Mouse (Mus musculus): ENCODE measurements at regions not wholly inside any gene's neighbourhood (a gene's known extent, or its start where the extent isn't known, plus 50 kb on each side); places are given as distances from the start of the nearest gene placed in this dataset.

DNA sequence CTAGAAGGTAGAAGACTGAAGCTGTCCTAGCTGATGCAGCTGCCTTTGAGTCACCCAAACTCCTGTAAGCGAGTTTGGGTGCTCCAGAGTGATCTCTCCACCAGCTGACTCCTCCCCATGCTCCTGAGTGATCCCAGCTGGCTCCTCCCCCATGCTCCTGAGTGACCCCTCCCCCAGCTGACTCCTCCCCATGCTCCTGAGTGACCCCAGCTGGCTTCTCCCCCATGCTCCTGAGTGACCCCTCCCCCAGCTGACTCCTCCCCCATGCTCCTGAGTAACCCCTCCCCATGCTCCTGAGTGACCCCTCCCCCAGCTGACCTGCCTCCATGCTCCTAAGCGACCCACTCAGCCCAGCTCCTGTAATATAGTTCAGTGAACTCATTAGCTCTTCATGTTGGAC, 123.7 kb downstream of the Tfap2c start:
- ATAC-seq (no peak), DNase-seq (ENCODE audit: low spot score) (no peak)
- H3K9ac ChIP-seq (ENCODE audit: low read length) = no peak overlapping the region
- H3K9me3 ChIP-seq (replicated peaks; ENCODE audit: control insufficient read depth, low read length) = no peaks in the 10 kb centered on the region
- no peaks in the 10 kb centered on the region for H3K36me3 ChIP-seq (ENCODE audit: control insufficient read depth, insufficient read depth, low read length)
- H3K27ac ChIP-seq (ENCODE audit: low read depth, low read length) = no peak overlapping the region
- no peaks in the 10 kb centered on the region for H3K4me1 ChIP-seq (ENCODE audit: control insufficient read depth, insufficient read depth, low read length)
- no peak overlapping the region for H3K4me2 ChIP-seq (ENCODE audit: low read length)
- no peaks in the 10 kb centered on the region for H3K27me3 ChIP-seq (replicated peaks; ENCODE audit: control insufficient read depth, insufficient read depth, low read length)
- H3K4me3 ChIP-seq (ENCODE audit: low read depth, low read length) = no peak overlapping the region
- 16% methylated on average over 2 of the region's 2 CpGs for WGBS

DNA sequence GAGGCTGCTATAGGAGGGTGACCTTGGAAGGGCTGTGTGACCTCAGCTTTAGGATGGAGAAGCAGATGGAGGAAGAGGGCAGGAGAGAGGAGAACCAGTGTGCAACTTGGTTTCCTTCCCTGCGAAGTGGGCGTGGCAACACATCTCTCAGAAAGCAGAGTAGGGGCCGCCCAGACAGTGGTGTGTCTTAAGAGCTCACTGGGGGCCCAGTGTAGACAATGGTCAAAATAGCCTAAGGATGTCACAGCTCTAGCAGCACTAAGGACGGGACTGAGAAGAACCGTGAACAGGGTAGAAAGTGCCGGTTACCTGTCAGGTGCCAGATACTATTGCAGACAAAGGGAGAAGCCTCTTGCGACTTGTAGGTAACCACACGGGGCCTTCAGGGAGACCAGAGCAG, 125.2 kb downstream of the Tfap2c start:
- Histone ChIP-seq H3K9me3 (replicated peaks; ENCODE audit: control insufficient read depth, low read length) (no peaks in the 10 kb centered on the region), H3K27me3 (replicated peaks; ENCODE audit: control insufficient read depth, insufficient read depth, low read length) (no peaks in the 10 kb centered on the region), H3K4me1 (ENCODE audit: control insufficient read depth, insufficient read depth, low read length) (no peaks in the 10 kb centered on the region), H3K4me3 (ENCODE audit: low read depth, low read length) (no peak overlapping the region), H3K4me2 (ENCODE audit: low read length) (no peak overlapping the region), H3K9ac (ENCODE audit: low read length) (no peak overlapping the region), H3K27ac (ENCODE audit: low read depth, low read length) (no peak overlapping the region), H3K36me3 (ENCODE audit: control insufficient read depth, insufficient read depth, low read length) (no peaks in the 10 kb centered on the region)
- 80% methylated on average over 8 of the region's 8 CpGs for WGBS
- DNase-seq (ENCODE audit: low spot score) (no peak), ATAC-seq (no peak)

DNA sequence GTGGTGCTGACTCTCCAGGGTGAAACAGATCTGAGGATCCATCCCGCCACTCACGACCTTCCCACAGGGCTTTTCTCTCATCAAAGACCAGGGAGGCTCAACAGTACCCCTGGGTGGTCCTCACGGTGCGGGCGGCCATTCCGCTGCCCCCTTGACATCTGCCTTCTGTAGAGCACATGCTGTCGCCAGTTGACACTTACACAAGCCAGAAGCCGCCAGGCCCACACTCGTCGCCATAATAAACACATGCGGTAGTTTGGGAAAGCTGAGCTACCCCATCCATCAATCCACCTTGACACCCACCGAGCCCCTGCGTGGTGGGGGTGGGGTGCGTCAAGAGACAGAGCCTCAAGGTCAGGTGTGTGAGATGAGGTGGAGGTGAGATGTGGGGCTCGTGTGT, 125.7 kb downstream of the Tfap2c start:
- Histone ChIP-seq H3K27me3 (replicated peaks; ENCODE audit: control insufficient read depth, insufficient read depth, low read length) (no peaks in the 10 kb centered on the region), H3K4me3 (ENCODE audit: low read depth, low read length) (no peak overlapping the region), H3K9ac (ENCODE audit: low read length) (no peak overlapping the region), H3K4me1 (ENCODE audit: control insufficient read depth, insufficient read depth, low read length) (no peaks in the 10 kb centered on the region), H3K27ac (ENCODE audit: low read depth, low read length) (no peak overlapping the region), H3K4me2 (ENCODE audit: low read length) (no peak overlapping the region), H3K9me3 (replicated peaks; ENCODE audit: control insufficient read depth, low read length) (no peaks in the 10 kb centered on the region), H3K36me3 (ENCODE audit: control insufficient read depth, insufficient read depth, low read length) (no peaks in the 10 kb centered on the region)
- DNase-seq (ENCODE audit: low spot score) = no peak
- ATAC-seq = no peak
- 82% methylated on average over 15 of the region's 15 CpGs for WGBS

DNA sequence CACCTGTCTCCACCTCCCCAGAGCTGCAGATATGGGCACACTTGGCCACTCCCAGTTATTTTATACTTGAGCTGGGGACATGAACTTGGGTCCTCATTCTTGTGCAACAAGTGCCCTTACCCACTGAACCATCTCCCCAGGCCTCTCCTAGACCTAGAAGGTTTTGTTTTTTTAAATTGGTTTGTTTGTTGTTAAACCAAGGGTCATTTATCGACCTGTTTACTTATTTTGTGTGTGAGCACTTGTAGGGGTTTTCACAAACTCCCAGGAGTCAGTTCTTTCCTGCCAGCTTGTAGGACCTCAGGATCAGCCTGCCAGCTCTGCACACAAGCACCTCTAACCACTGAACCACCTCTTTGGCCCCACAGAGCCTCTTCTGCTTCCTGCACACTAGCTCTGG, 140.8 kb downstream of the Tfap2c start:
- H3K27ac ChIP-seq (ENCODE audit: low read depth, low read length) = no peak overlapping the region
- no peaks in the 10 kb centered on the region for H3K36me3 ChIP-seq (ENCODE audit: control insufficient read depth, insufficient read depth, low read length)
- 94% methylated on average over 1 of the region's 1 CpGs for WGBS
- H3K4me3 ChIP-seq (ENCODE audit: low read depth, low read length) = no peak overlapping the region
- no peaks in the 10 kb centered on the region for H3K9me3 ChIP-seq (replicated peaks; ENCODE audit: control insufficient read depth, low read length)
- no peaks in the 10 kb centered on the region for H3K27me3 ChIP-seq (replicated peaks; ENCODE audit: control insufficient read depth, insufficient read depth, low read length)
- H3K4me1 ChIP-seq (ENCODE audit: control insufficient read depth, insufficient read depth, low read length) = no peaks in the 10 kb centered on the region
- H3K4me2 ChIP-seq (ENCODE audit: low read length) = no peak overlapping the region
- no peak for DNase-seq (ENCODE audit: low spot score)
- H3K9ac ChIP-seq (ENCODE audit: low read length) = no peak overlapping the region
- ATAC-seq = no peak

DNA sequence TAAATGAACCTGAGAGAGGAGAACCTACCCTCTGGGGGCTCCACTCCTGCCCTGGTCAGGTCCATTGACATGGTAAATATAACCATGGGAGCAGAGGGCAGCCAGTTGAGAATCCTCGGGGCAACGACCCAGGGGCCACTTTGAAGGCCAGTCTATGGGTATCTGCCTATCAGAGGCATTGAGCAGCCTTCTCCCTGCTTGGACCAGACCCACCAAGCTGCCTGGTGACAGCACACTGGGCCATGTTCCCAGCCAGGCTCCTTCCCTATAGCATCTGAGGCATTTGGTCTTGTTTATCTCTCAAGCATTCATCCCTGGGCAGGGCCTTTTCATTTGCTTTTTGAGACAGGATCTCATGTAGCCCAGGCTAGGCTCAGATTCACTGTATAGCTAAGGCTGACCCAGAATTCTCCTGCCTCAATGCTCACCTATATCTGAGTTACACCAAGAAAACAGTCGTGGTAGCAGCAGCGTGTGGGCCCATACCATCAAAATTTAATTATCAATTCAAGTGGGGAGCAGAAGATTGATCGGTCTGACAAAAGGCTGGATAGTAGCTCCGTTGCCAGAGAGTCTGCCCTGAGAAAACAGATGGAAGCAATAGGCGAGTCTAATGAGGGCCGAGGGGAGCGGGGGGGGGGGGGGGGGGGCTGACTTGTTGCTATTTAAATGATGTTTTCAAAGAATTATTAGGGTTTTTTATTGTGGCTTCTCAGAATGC, 141.7 kb downstream of the Tfap2c start:
- Histone ChIP-seq H3K4me3 (ENCODE audit: low read depth, low read length) (no peak overlapping the region), H3K9me3 (replicated peaks; ENCODE audit: control insufficient read depth, low read length) (no peaks in the 10 kb centered on the region), H3K4me1 (ENCODE audit: control insufficient read depth, insufficient read depth, low read length) (no peaks in the 10 kb centered on the region), H3K9ac (ENCODE audit: low read length) (no peak overlapping the region), H3K4me2 (ENCODE audit: low read length) (no peak overlapping the region), H3K27me3 (replicated peaks; ENCODE audit: control insufficient read depth, insufficient read depth, low read length) (no peaks in the 10 kb centered on the region), H3K27ac (ENCODE audit: low read depth, low read length) (no peak overlapping the region), H3K36me3 (ENCODE audit: control insufficient read depth, insufficient read depth, low read length) (no peaks in the 10 kb centered on the region)
- 40% methylated on average over 9 of the region's 9 CpGs for WGBS
- peak; percentile 66 for ATAC-seq
- DNase-seq (ENCODE audit: low spot score) = peak; percentile 51

DNA sequence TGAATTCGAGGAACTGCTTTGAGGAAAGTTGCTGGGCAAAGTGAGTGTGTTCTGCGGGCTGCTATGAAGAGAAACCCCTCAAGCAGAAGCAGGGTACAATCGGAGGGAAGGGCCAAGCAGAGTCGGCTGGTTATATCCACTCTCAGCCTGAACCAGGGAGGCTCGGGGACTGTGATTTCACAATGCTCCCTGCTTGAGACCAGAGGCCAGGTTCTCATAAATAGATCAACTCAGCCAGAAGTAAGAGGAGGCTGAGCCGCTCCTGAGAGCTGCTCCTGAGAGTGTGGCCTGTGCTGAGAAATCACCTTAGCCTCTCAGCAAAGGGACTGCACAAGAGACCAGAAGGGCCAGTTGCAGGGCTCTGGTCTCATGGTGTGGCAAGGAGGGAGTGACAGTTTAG, 149.6 kb downstream of the Tfap2c start:
- Histone ChIP-seq H3K4me3 (ENCODE audit: low read depth, low read length) (no peak overlapping the region), H3K27me3 (replicated peaks; ENCODE audit: control insufficient read depth, insufficient read depth, low read length) (no peaks in the 10 kb centered on the region), H3K9ac (ENCODE audit: low read length) (no peak overlapping the region), H3K9me3 (replicated peaks; ENCODE audit: control insufficient read depth, low read length) (no peaks in the 10 kb centered on the region), H3K4me1 (ENCODE audit: control insufficient read depth, insufficient read depth, low read length) (no peaks in the 10 kb centered on the region), H3K36me3 (ENCODE audit: control insufficient read depth, insufficient read depth, low read length) (no peaks in the 10 kb centered on the region), H3K27ac (ENCODE audit: low read depth, low read length) (no peak overlapping the region), H3K4me2 (ENCODE audit: low read length) (no peak overlapping the region)
- 7% methylated on average over 6 of the region's 6 CpGs for WGBS
- DNase-seq (ENCODE audit: low spot score) (peak; percentile 35), ATAC-seq (peak; percentile 62; the same call in 1 of the 2 replicates)

DNA sequence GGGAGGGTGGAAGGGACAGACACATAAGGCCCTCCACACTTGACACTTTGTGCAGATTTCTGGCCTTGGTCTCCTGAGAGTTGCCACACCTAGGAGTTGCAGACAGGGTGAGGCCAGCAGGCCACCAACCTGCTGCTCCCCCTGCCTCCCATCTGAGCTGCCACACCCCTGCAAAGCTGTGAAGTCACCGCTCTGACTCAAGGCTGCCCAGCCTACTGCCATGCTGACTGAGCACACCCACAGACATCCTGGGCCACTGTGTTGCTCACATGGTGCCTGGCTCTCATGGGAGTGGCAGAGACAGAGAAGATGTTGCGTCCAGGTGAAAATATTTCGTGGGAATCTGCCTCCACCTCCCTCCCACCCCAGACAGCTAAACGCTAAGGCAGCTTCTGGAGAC, 150.3 kb downstream of the Tfap2c start:
- ATAC-seq = no peak
- DNase-seq (ENCODE audit: low spot score) = no peak
- no peaks in the 10 kb centered on the region for H3K27me3 ChIP-seq (replicated peaks; ENCODE audit: control insufficient read depth, insufficient read depth, low read length)
- no peaks in the 10 kb centered on the region for H3K36me3 ChIP-seq (ENCODE audit: control insufficient read depth, insufficient read depth, low read length)
- 78% methylated on average over 4 of the region's 4 CpGs for WGBS
- H3K27ac ChIP-seq (ENCODE audit: low read depth, low read length) = no peak overlapping the region
- H3K4me1 ChIP-seq (ENCODE audit: control insufficient read depth, insufficient read depth, low read length) = no peaks in the 10 kb centered on the region
- no peak overlapping the region for H3K4me3 ChIP-seq (ENCODE audit: low read depth, low read length)
- H3K4me2 ChIP-seq (ENCODE audit: low read length) = no peak overlapping the region
- no peaks in the 10 kb centered on the region for H3K9me3 ChIP-seq (replicated peaks; ENCODE audit: control insufficient read depth, low read length)
- no peak overlapping the region for H3K9ac ChIP-seq (ENCODE audit: low read length)

DNA sequence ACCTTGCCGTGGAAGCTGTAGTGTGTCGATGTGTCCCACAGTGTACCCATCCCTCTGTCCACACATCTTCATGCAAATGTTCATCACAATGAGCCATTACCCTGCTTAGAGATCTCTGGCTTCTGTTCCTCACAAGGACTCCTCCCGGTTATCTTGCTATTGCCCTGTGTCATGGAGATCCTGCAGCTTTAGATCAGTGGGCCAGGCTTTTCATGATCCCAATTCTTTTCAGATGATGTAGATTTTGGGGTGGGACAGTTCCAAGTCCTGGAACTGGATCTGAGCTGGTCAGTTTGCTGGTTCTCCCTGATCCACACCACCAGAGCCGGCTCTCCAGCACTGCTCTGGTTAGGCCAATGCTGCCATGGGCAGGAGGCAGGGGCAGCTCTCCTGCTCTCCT, 161.2 kb downstream of the Tfap2c start:
- H3K9ac ChIP-seq (ENCODE audit: low read length) = no peak overlapping the region
- 72% methylated on average over 4 of the region's 4 CpGs for WGBS
- ATAC-seq = no peak

DNA sequence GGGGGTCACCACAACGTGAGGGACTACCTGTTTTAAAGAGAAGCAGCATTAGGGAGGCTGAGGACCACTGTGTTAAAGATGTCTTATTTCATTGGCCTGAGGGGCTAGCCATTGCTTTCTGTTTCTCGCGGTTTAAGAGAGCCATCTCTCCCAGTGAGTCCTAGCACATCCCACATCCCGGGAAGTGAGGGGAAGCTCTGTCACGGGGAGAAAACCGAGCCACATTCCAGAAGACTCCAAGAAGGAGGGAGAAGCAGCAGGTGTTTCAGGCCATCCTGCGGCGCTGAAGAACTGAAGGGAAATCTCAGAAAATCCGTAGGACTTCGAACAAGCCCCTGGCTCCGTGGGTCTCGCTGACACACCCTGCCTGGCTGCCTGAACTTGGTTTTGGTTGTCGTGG, 177.3 kb downstream of the Tfap2c start:
- Histone ChIP-seq H3K4me2 (ENCODE audit: low read length) (peak overlapping the region; percentile 72), H3K9me3 (replicated peaks; ENCODE audit: control insufficient read depth, low read length) (no peaks in the 10 kb centered on the region), H3K27me3 (replicated peaks; ENCODE audit: control insufficient read depth, insufficient read depth, low read length) (peaks cover 13% of the 10 kb centered on the region; the same call in 1 of the 2 replicates), H3K27ac (ENCODE audit: low read depth, low read length) (peak overlapping the region; percentile 58; the same call in 1 of the 2 replicates), H3K9ac (ENCODE audit: low read length) (peak overlapping the region; percentile 29; the same call in 1 of the 2 replicates), H3K4me3 (ENCODE audit: low read depth, low read length) (no peak overlapping the region), H3K36me3 (ENCODE audit: control insufficient read depth, insufficient read depth, low read length) (no peaks in the 10 kb centered on the region), H3K4me1 (ENCODE audit: control insufficient read depth, insufficient read depth, low read length) (peaks cover 13% of the 10 kb centered on the region)
- no peak for DNase-seq (ENCODE audit: low spot score)
- 6% methylated on average over 13 of the region's 13 CpGs for WGBS
- no peak for ATAC-seq

More for the DNA sequence above, 161.2 kb downstream of the Tfap2c start:
- H3K9me3 ChIP-seq (replicated peaks; ENCODE audit: control insufficient read depth, low read length) = no peaks in the 10 kb centered on the region
- no peaks in the 10 kb centered on the region for H3K36me3 ChIP-seq (ENCODE audit: control insufficient read depth, insufficient read depth, low read length)
- H3K4me2 ChIP-seq (ENCODE audit: low read length) = no peak overlapping the region
- no peak for DNase-seq (ENCODE audit: low spot score)
- H3K4me1 ChIP-seq (ENCODE audit: control insufficient read depth, insufficient read depth, low read length) = no peaks in the 10 kb centered on the region
- H3K27me3 ChIP-seq (replicated peaks; ENCODE audit: control insufficient read depth, insufficient read depth, low read length) = no peaks in the 10 kb centered on the region
- no peak overlapping the region for H3K27ac ChIP-seq (ENCODE audit: low read depth, low read length)
- no peak overlapping the region for H3K4me3 ChIP-seq (ENCODE audit: low read depth, low read length)
